Mouse (Mus musculus) midbrain, postnatal 0 days (tissue): ENCODE results near the gene Cdkl1. TPM values are rescaled to one million over a fixed set of nuclear protein-coding genes. Genes with fewer than 3 reads are reported as not detected.

ENCODE experiments used
- ATAC-seq: fragments of 200-750 bp; cut with Nextera tagmentation; 2 replicates; pipeline ENCODE4 v1.8.0; 2017; ENCODE audit warnings: moderate number of reproducible peaks, mild to moderate bottlenecking, moderate TSS enrichment, moderate library complexity; ENCODE audit not compliant: low FRiP score
- DNase-seq: peaks from one replicate; pipeline ENCODE4 v3.0.0-alpha.2; 2015; ENCODE audit warnings: low spot score
- H3K27ac ChIP-seq: fragments of 300-500 bp; sonication (generic); 2 replicates; pipeline ENCODE4 v1.5.1; 2014; ENCODE audit warnings: low read depth, mild to moderate bottlenecking, low read length, mixed read lengths
- H3K27me3 ChIP-seq: fragments of 300-500 bp; sonication (generic); 2 replicates; pipeline ENCODE4 v1.6.1; 2014; ENCODE audit warnings: low read length, control low read depth, mixed read lengths; ENCODE audit not compliant: insufficient read depth
- H3K36me3 ChIP-seq: fragments of 300-500 bp; sonication (generic); 2 replicates; pipeline ENCODE4 v1.6.1; 2014; ENCODE audit warnings: low read length, control low read depth, mixed read lengths; ENCODE audit not compliant: insufficient read depth
- H3K4me1 ChIP-seq: fragments of 300-500 bp; sonication (generic); 2 replicates; pipeline ENCODE4 v1.6.1; 2014; ENCODE audit warnings: mild to moderate bottlenecking, control low read depth, antibody characterized with exemption, low read length, mixed read lengths; ENCODE audit not compliant: insufficient read depth
- H3K4me2 ChIP-seq: fragments of 300-500 bp; sonication (generic); 2 replicates; pipeline ENCODE4 v1.6.1; 2014; ENCODE audit warnings: low read depth, mild to moderate bottlenecking, low read length, mixed read lengths; ENCODE audit not compliant: poor library complexity, severe bottlenecking
- H3K4me3 ChIP-seq: fragments of 300-500 bp; sonication (generic); 2 replicates; pipeline ENCODE4 v1.5.1; 2014; ENCODE audit warnings: low read depth, mild to moderate bottlenecking, low read length, moderate library complexity
- H3K9ac ChIP-seq: fragments of 300-500 bp; sonication (generic); replicated peaks from 2 replicates; pipeline ENCODE4 v1.6.1; 2014; ENCODE audit warnings: mild to moderate bottlenecking, low read length, moderate library complexity, mixed read lengths; ENCODE audit not compliant: poor library complexity, severe bottlenecking
- H3K9me3 ChIP-seq: fragments of 300-500 bp; sonication (generic); 2 replicates; pipeline ENCODE4 v1.6.1; 2016; ENCODE audit warnings: low read length, control low read depth
- CTCF ChIP-seq: IDR thresholded peaks from 2 replicates; pipeline ENCODE4 v1.5.1; 2016; ENCODE audit warnings: antibody characterized with exemption, mild to moderate bottlenecking
- WGBS: fragments of 180-500 bp; shearing (Covaris S2); extraction: QIAGEN DNeasy Blood & Tissue Kit; methylation state at CpG from one replicate; pipeline ENCODE4 v1.1.7; 2014; 5-methylcytosine and 5-hydroxymethylcytosine counted together
- polyA plus RNA-seq: library from polyadenylated mRNA; unstranded; fragments of >200 nt; fragmentation: Nextera tagmentation; extraction: Ambion mirVana; gene quantifications from 2 replicates; pipeline ENCODE4 v1.2.1, GENCODE M21; 2015
- total RNA-seq: library from RNA; depleted of rRNA; stranded (reverse); fragments of >200 nt; gene quantifications from 2 replicates; pipeline ENCODE4 v1.2.3, GENCODE M21; 2014; rRNA removed

The Cdkl1 gene
- 40.3 and 46.0 TPM in 2 replicates for total RNA-seq
- 21.7 and 21.8 TPM in 2 replicates for polyA plus RNA-seq

- peak within 1 kb of the TSS; percentile 82 for H3K27ac ChIP-seq
- H3K4me1 ChIP-seq: peaks cover 3% of the 10 kb centered on the region
- peak within 1 kb of the TSS; percentile 42 for H3K4me3 ChIP-seq
- H3K27me3 ChIP-seq: no peaks in the 10 kb centered on the region
- 1% methylated on average over 45 of the region's 45 CpGs for WGBS
- no peak for TF ChIP-seq CTCF
- peak; percentile 82 for ATAC-seq
- H3K9ac ChIP-seq: peak within 1 kb of the TSS; percentile 58
- DNase-seq: peak; percentile 61
- no peaks in the 10 kb centered on the region for H3K9me3 ChIP-seq
- H3K36me3 ChIP-seq: no peaks in the 10 kb centered on the region
- peak within 1 kb of the TSS; percentile 88 for H3K4me2 ChIP-seq
These were observed at the start of gene Cdkl1 for GRCm38 (mm10) chr12:69790530-69791505. Gene Cdkl1 (minus strand): TSS chr12:69791267.

- no peak for TF ChIP-seq CTCF
- ATAC-seq (no peak), DNase-seq (no peak)
- Histone ChIP-seq H3K27me3 (no peaks in the 10 kb centered on the region), H3K9me3 (no peaks in the 10 kb centered on the region), H3K9ac (no peak overlapping the region), H3K36me3 (peaks cover 13% of the 10 kb centered on the region), H3K4me2 (no peak overlapping the region), H3K4me3 (no peak overlapping the region), H3K4me1 (no peaks in the 10 kb centered on the region), H3K27ac (no peak overlapping the region)
- WGBS: 81% methylated on average over 11 of the region's 11 CpGs
These were observed 47.3 kb upstream of the Cdkl1 start for GRCm38 (mm10) chr12:69838376-69838775.

- H3K4me2 ChIP-seq: no peak overlapping the region
- no peak overlapping the region for H3K27ac ChIP-seq
- DNase-seq (no peak), ATAC-seq (no peak)
- no peak overlapping the region for H3K9ac ChIP-seq
- H3K4me3 ChIP-seq: no peak overlapping the region
- no peaks in the 10 kb centered on the region for H3K9me3 ChIP-seq
- H3K27me3 ChIP-seq: no peaks in the 10 kb centered on the region
- TF ChIP-seq CTCF: no peak
- 65% methylated on average over 12 of the region's 12 CpGs for WGBS
- peaks cover 20% of the 10 kb centered on the region for H3K36me3 ChIP-seq
- no peaks in the 10 kb centered on the region for H3K4me1 ChIP-seq
These were observed 43.0 kb upstream of the Cdkl1 start for GRCm38 (mm10) chr12:69833982-69834604.

GRCm38 (mm10) chr12:69831239-69831910 is 40.3 kb upstream of the Cdkl1 start:
- H3K9me3 ChIP-seq: no peaks in the 10 kb centered on the region
- DNase-seq (no peak), ATAC-seq (no peak)
- no peaks in the 10 kb centered on the region for H3K27me3 ChIP-seq
- no peak overlapping the region for H3K27ac ChIP-seq
- no peak overlapping the region for H3K9ac ChIP-seq
- H3K4me1 ChIP-seq: no peaks in the 10 kb centered on the region
- peaks cover 32% of the 10 kb centered on the region for H3K36me3 ChIP-seq
- no peak overlapping the region for H3K4me2 ChIP-seq
- no peak overlapping the region for H3K4me3 ChIP-seq
- WGBS: 96% methylated on average over 9 of the region's 9 CpGs
- no peak for TF ChIP-seq CTCF

- H3K27ac ChIP-seq: no peak overlapping the region
- H3K4me3 ChIP-seq: no peak overlapping the region
- H3K4me1 ChIP-seq: no peaks in the 10 kb centered on the region
- WGBS: 47% methylated on average over 2 of the region's 2 CpGs
- H3K9me3 ChIP-seq: no peaks in the 10 kb centered on the region
- no peaks in the 10 kb centered on the region for H3K27me3 ChIP-seq
- no peak overlapping the region for H3K9ac ChIP-seq
- no peak overlapping the region for H3K4me2 ChIP-seq
- no peak for DNase-seq
- peaks cover 32% of the 10 kb centered on the region for H3K36me3 ChIP-seq
- TF ChIP-seq CTCF: no peak
- ATAC-seq: no peak
These were observed 37.1 kb upstream of the Cdkl1 start for GRCm38 (mm10) chr12:69828214-69828613.
